Mouse (Mus musculus) CH12.LX (cell line): ENCODE results near the gene Nsun5. TPM values are rescaled to one million over a fixed set of nuclear protein-coding genes. Genes with fewer than 3 reads are reported as not detected.
A peak's percentile ranks its signal among the peaks of the same experiment; 100 is the strongest.

Experiments
- DNase-seq: peaks from one replicate; pipeline ENCODE4 v3.0.0-alpha.2; 2013; ENCODE audit errors: extremely low read depth
- H3K27ac ChIP-seq: 2 replicates; pipeline ENCODE4 v1.5.1; 2012; ENCODE audit warnings: low read depth, mild to moderate bottlenecking, control low read depth, moderate library complexity; ENCODE audit not compliant: insufficient read depth
- H3K27me3 ChIP-seq: replicated peaks from 2 replicates; pipeline ENCODE3; 2012; ENCODE audit warnings: inconsistent platforms
- H3K36me3 ChIP-seq, 2 experiments: replicated peaks in 1 of 2; 2 replicates each; pipeline versions ENCODE3 to v1.6.1; 2012; ENCODE audit warnings: inconsistent platforms in 1 of 2, low read length in 1 of 2, mild to moderate bottlenecking in 1 of 2, mixed read lengths in 1 of 2, moderate library complexity in 1 of 2; ENCODE audit not compliant: control insufficient read depth in 1 of 2, insufficient read depth in 1 of 2
- H3K4me1 ChIP-seq, 2 experiments: 2 replicates each; pipeline ENCODE4 v1.6.1; 2012; ENCODE audit warnings: inconsistent platforms in 1 of 2, moderate library complexity in 1 of 2; ENCODE audit not compliant: insufficient read depth in 2 of 2, control insufficient read depth in 1 of 2
- H3K4me2 ChIP-seq: 2 replicates; pipeline ENCODE4 v1.6.1; 2012; ENCODE audit warnings: low read depth, mild to moderate bottlenecking, control low read depth; ENCODE audit not compliant: poor library complexity, insufficient read depth, severe bottlenecking
- H3K4me3 ChIP-seq, 3 experiments: fragments of 150-350 bp in 1 of 3; sonication (generic) in 1 of 3; replicated peaks in 1 of 3; 2 replicates each; pipeline versions ENCODE3 to v1.5.1; 2011 to 2012; ENCODE audit warnings: low read depth in 2 of 3, low read length in 2 of 3, mild to moderate bottlenecking in 2 of 3, moderate library complexity in 2 of 3, control low read depth in 1 of 3, improper control_type of control experiment in 1 of 3, inconsistent platforms in 1 of 3, mixed read lengths in 1 of 3; ENCODE audit not compliant: poor library complexity in 1 of 3
- H3K79me2 ChIP-seq: replicated peaks from 2 replicates; pipeline ENCODE4 v1.6.1; 2012; ENCODE audit warnings: mild to moderate bottlenecking, moderate library complexity; ENCODE audit not compliant: control insufficient read depth, poor library complexity, insufficient read depth, severe bottlenecking; ENCODE audit errors: extremely low read depth
- H3K9ac ChIP-seq: 2 replicates; pipeline ENCODE4 v1.6.1; 2012; ENCODE audit warnings: low read depth, mild to moderate bottlenecking, control low read depth, moderate library complexity; ENCODE audit not compliant: insufficient read depth
- H3K9me3 ChIP-seq: replicated peaks from 2 replicates; pipeline ENCODE3; 2012; ENCODE audit warnings: low read length, inconsistent platforms, mixed read lengths
- BHLHE40 ChIP-seq: IDR thresholded peaks from 2 replicates; pipeline ENCODE4 v1.6.1; 2011; ENCODE audit warnings: mild to moderate bottlenecking, low read depth, low read length, improper control_type of control experiment
- CHD1 ChIP-seq: IDR thresholded peaks from 2 replicates; pipeline ENCODE4 v1.6.1; 2012; ENCODE audit warnings: low read depth, low read length, improper control_type of control experiment, inconsistent platforms
- CHD2 ChIP-seq: IDR thresholded peaks from 2 replicates; pipeline ENCODE4 v1.6.1; 2011; ENCODE audit warnings: low read length, improper control_type of control experiment
- E2F4 ChIP-seq: IDR thresholded peaks from 2 replicates; pipeline ENCODE4 v1.6.1; 2011; ENCODE audit warnings: low read depth, low read length, improper control_type of control experiment; ENCODE audit not compliant: insufficient replicate concordance
- ELF1 ChIP-seq: IDR thresholded peaks from 2 replicates; pipeline ENCODE4 v1.6.1; 2014; ENCODE audit warnings: low read depth, mild to moderate bottlenecking, inconsistent platforms, low read length, improper control_type of control experiment
- EP300 ChIP-seq: IDR thresholded peaks from 2 replicates; pipeline ENCODE4 v1.6.1; 2011; ENCODE audit warnings: low read length, improper control_type of control experiment
- ETS1 ChIP-seq: conservative IDR thresholded peaks from 2 replicates; pipeline ENCODE4 v1.6.1; 2012; ENCODE audit warnings: low read depth, mild to moderate bottlenecking, inconsistent platforms, low read length, improper control_type of control experiment, moderate library complexity
- GABPA ChIP-seq: IDR thresholded peaks from 2 replicates; pipeline ENCODE4 v1.6.1; 2012; ENCODE audit warnings: low read depth, low read length, improper control_type of control experiment, inconsistent platforms; ENCODE audit not compliant: insufficient replicate concordance
- HCFC1 ChIP-seq: IDR thresholded peaks from 2 replicates; pipeline ENCODE4 v1.6.1; 2012; ENCODE audit warnings: low read depth, mild to moderate bottlenecking, inconsistent platforms, low read length, improper control_type of control experiment
- IRF4 ChIP-seq: IDR thresholded peaks from 2 replicates; pipeline ENCODE4 v1.6.1; 2014; ENCODE audit warnings: low read depth, mild to moderate bottlenecking, inconsistent platforms, low read length, improper control_type of control experiment
- JUN ChIP-seq: IDR thresholded peaks from 2 replicates; pipeline ENCODE4 v1.6.1; 2011; ENCODE audit warnings: low read depth, mild to moderate bottlenecking, low read length, improper control_type of control experiment, moderate library complexity; ENCODE audit not compliant: insufficient read depth
- KAT2A ChIP-seq: IDR thresholded peaks from 2 replicates; pipeline ENCODE4 v1.6.1; 2012; ENCODE audit warnings: low read length, improper control_type of control experiment, inconsistent platforms; ENCODE audit not compliant: insufficient replicate concordance
- MAFK ChIP-seq: IDR thresholded peaks from 2 replicates; pipeline ENCODE4 v1.6.1; 2011; ENCODE audit warnings: low read length, improper control_type of control experiment; ENCODE audit not compliant: insufficient replicate concordance
- MAX ChIP-seq: IDR thresholded peaks from 2 replicates; pipeline ENCODE4 v1.6.1; 2011; ENCODE audit warnings: low read length, improper control_type of control experiment
- MAZ ChIP-seq: IDR thresholded peaks from 2 replicates; pipeline ENCODE4 v1.6.1; 2012; ENCODE audit warnings: low read depth, mild to moderate bottlenecking, inconsistent platforms, low read length, improper control_type of control experiment, moderate library complexity
- MEF2A ChIP-seq: IDR thresholded peaks from 2 replicates; pipeline ENCODE4 v1.6.1; 2014; ENCODE audit warnings: low read depth, mild to moderate bottlenecking, inconsistent platforms, low read length, improper control_type of control experiment, borderline replicate concordance
- MXI1 ChIP-seq: IDR thresholded peaks from 2 replicates; pipeline ENCODE4 v1.6.1; 2011; ENCODE audit warnings: mild to moderate bottlenecking, low read depth, low read length, improper control_type of control experiment
- MYC ChIP-seq: IDR thresholded peaks from 2 replicates; pipeline ENCODE4 v1.6.1; 2011; ENCODE audit warnings: low read depth, mild to moderate bottlenecking, improper control_type of control experiment, low read length
- NELFE ChIP-seq: IDR thresholded peaks from 2 replicates; pipeline ENCODE4 v1.6.1; 2011; ENCODE audit warnings: low read depth, low read length, improper control_type of control experiment
- NRF1 ChIP-seq: IDR thresholded peaks from 2 replicates; pipeline ENCODE4 v1.6.1; 2014; ENCODE audit warnings: low read depth, mild to moderate bottlenecking, inconsistent platforms, low read length, improper control_type of control experiment, moderate library complexity
- PAX5 ChIP-seq: IDR thresholded peaks from 2 replicates; pipeline ENCODE4 v1.6.1; 2012; ENCODE audit warnings: low read length, inconsistent platforms, mixed read lengths
- POLR2A ChIP-seq: IDR thresholded peaks from 2 replicates; pipeline ENCODE4 v1.6.1; 2011; ENCODE audit warnings: low read depth, mild to moderate bottlenecking, improper control_type of control experiment, low read length
- POLR2AphosphoS2 ChIP-seq: IDR thresholded peaks from 2 replicates; pipeline ENCODE4 v1.6.1; 2011; ENCODE audit warnings: low read depth, low read length, improper control_type of control experiment
- RAD21 ChIP-seq: IDR thresholded peaks from 2 replicates; pipeline ENCODE4 v1.6.1; 2011; ENCODE audit warnings: low read depth, mild to moderate bottlenecking, low read length, improper control_type of control experiment, moderate library complexity
- RCOR1 ChIP-seq: conservative IDR thresholded peaks from 2 replicates; pipeline ENCODE4 v1.6.1; 2012; ENCODE audit warnings: low read depth, mild to moderate bottlenecking, inconsistent platforms, low read length, improper control_type of control experiment
- SIN3A ChIP-seq: IDR thresholded peaks from 2 replicates; pipeline ENCODE4 v1.6.1; 2012; ENCODE audit warnings: low read length, improper control_type of control experiment, inconsistent platforms
- SMC3 ChIP-seq: IDR thresholded peaks from 2 replicates; pipeline ENCODE4 v1.6.1; 2011; ENCODE audit warnings: low read depth, low read length, improper control_type of control experiment
- TBP ChIP-seq: conservative IDR thresholded peaks from 2 replicates; pipeline ENCODE4 v1.6.1; 2011; ENCODE audit warnings: low read depth, low read length, improper control_type of control experiment
- TCF12 ChIP-seq: IDR thresholded peaks from 2 replicates; pipeline ENCODE4 v1.6.1; 2014; ENCODE audit warnings: low read depth, mild to moderate bottlenecking, inconsistent platforms, low read length, improper control_type of control experiment
- UBTF ChIP-seq: IDR thresholded peaks from 2 replicates; pipeline ENCODE4 v1.6.1; 2012; ENCODE audit warnings: low read depth, mild to moderate bottlenecking, inconsistent platforms, low read length, improper control_type of control experiment, moderate library complexity
- USF1 ChIP-seq: IDR thresholded peaks from 2 replicates; pipeline ENCODE4 v1.6.1; 2014; ENCODE audit warnings: low read depth, mild to moderate bottlenecking, inconsistent platforms, low read length, improper control_type of control experiment
- USF2 ChIP-seq: conservative IDR thresholded peaks from 2 replicates; pipeline ENCODE4 v1.6.1; 2011; ENCODE audit warnings: low read depth, low read length, improper control_type of control experiment
- ZC3H11A ChIP-seq: IDR thresholded peaks from 2 replicates; pipeline ENCODE4 v1.6.1; 2012; ENCODE audit warnings: low read depth, mild to moderate bottlenecking, inconsistent platforms, low read length, improper control_type of control experiment
- ZMIZ1 ChIP-seq: IDR thresholded peaks from 2 replicates; pipeline ENCODE4 v1.6.1; 2012; ENCODE audit warnings: low read depth, mild to moderate bottlenecking, inconsistent platforms, low read length, improper control_type of control experiment
- ZNF384 ChIP-seq: IDR thresholded peaks from 2 replicates; pipeline ENCODE4 v1.6.1; 2012; ENCODE audit warnings: low read depth, low read length, improper control_type of control experiment, inconsistent platforms
- dilution Hi-C: fragments of 300-500 bp; cut with MboI; formaldehyde crosslinking; loops from 2 replicates; pipeline ENCODE4 v1.14.3; 2020; ENCODE audit warnings: low sequenced_read_pairs; ENCODE audit not compliant: extremely low pct_unique_long_range_greater_than_20kb, extremely low pct_ligation_motif_present
- in situ Hi-C: fragments of 300-500 bp; cut with MboI; formaldehyde crosslinking; loops from 3 replicates; pipeline ENCODE4 v1.14.3; 2019; ENCODE audit warnings: low sequenced_read_pairs, low pct_ligation_motif_present, low pct_unique_long_range_greater_than_20kb, mixed read lengths
- polyA plus RNA-seq: library from polyadenylated mRNA; unstranded; fragments of >175 nt; gene quantifications from 2 replicates; pipeline ENCODE4 v1.2.1, GENCODE M21; 2012; ENCODE audit warnings: low read depth; ENCODE audit not compliant: insufficient read length
- total RNA-seq, 2 experiments: library from RNA; depleted of rRNA; stranded (reverse); fragments of 300-350 nt in 1 of 2; fragments of >200 nt in 1 of 2; gene quantifications; 2 replicates each; pipeline ENCODE4 v1.2.3; 2012 to 2014

The Nsun5 gene
- total RNA-seq (2012; rRNA removed) (27.6 and 37.4 TPM in 2 replicates), total RNA-seq (2014; rRNA removed) (30.0 and 30.9 TPM in 2 replicates), polyA plus RNA-seq (36.6 and 42.2 TPM in 2 replicates)

DNA sequence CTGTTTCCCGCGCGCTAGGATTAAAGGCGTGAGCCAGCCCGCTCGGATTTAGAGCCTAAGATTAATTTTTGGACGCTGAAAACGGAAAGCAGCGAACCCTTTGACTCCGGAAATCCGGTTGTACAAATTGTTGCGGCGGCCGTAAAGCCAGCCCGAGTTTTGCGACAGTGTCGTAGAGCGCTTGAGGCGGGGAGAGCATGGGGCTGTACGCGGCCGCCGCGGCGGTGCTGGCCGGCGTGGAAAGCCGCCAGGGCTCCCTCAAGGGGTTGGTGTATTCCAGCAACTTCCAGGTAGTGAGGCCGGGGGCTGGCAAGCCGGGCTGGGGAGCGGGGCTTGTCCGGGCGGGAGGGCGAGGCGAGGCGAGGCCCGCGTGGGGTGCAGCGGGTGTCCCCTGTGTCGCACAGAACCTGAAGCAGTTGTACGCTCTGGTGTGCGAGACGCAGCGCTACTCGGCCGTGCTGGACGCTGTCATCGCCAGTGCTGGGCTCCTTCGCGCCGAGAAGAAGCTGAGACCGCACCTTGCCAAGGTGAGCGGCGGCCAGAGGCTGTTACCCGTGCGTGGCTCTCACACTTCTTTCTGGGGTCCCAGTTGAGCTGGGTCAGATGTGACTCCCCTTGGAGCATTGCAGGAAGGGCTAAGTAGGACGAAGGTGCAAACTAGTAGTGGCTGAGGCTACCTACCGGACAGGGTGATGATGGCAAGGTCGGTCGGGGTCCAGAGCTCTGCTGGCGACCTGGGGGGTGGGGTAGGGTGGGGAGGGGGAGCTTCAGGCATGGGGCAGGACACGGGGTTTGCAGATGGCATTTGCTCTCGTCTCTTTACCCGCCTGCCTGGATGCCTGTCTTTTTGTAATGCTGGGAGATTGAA, at the start of gene Nsun5:
Nsun5 (plus strand) TSS at position 167 of the 868 bp plus-strand sequence.
- Histone ChIP-seq H3K27ac (no peak within 1 kb of the TSS; the same call in 1 of the 2 replicates), H3K36me3 (peaks cover 30 to 37% of the 10 kb centered on the region in 2 experiments), H3K4me1 (peaks cover 3 to 17% of the 10 kb centered on the region in 2 experiments; a peak in 3 of 4 replicates), H3K9ac (peak within 1 kb of the TSS; percentile 81), H3K27me3 (peaks cover 14% of the 10 kb centered on the region), H3K79me2 (peaks cover 17% of the 10 kb centered on the region)
- peak; percentile 96 for DNase-seq
- TF ChIP-seq ZMIZ1 (peak; percentile 87; the same call in 1 of the 2 replicates), TCF12 (peak; percentile 89), KAT2A (peak; percentile 97), NELFE (peak; percentile 84), MAX (peak; percentile 55), RAD21 (no peak), NRF1 (peak; percentile 28; the same call in 1 of the 2 replicates), POLR2AphosphoS2 (peak; percentile 70; the same call in 1 of the 2 replicates), UBTF (no peak), SMC3 (no peak), MEF2A (0 out of 2 replicates have a peak, but pooled peaks have one; percentile 35), MXI1 (peak; percentile 93), PAX5 (no peak), ETS1 (no peak), SIN3A (peak; percentile 92), USF2 (no peak), POLR2A (peak; percentile 94), USF1 (no peak), GABPA (peak; percentile 44; the same call in 1 of the 2 replicates), MAZ (peak; percentile 62; the same call in 1 of the 2 replicates), CHD2 (no peak), CHD1 (no peak), ELF1 (peak; percentile 94), JUN (no peak), TBP (peak; percentile 92), E2F4 (no peak), MAFK (no peak), BHLHE40 (no peak), RCOR1 (peak; percentile 47; the same call in 1 of the 2 replicates), MYC (peak; percentile 68; the same call in 1 of the 2 replicates), HCFC1 (peak; percentile 95), IRF4 (peak; percentile 51), ZNF384 (0 out of 2 replicates have a peak, but pooled peaks have one; percentile 9), EP300 (no peak), ZC3H11A (no peak)
- TF ChIP-seq, all 38 proteins: peak for 20
- H3K4me3 ChIP-seq: peak within 1 kb of the TSS; percentile 78 to 100 (median 94)
- H3K4me2 ChIP-seq: peak within 1 kb of the TSS; percentile 82
- H3K9me3 ChIP-seq: peaks cover 5% of the 10 kb centered on the region
- in situ Hi-C loops (no loop called here), dilution Hi-C loops (no loop called here)
